Mouse (Mus musculus) T-cell, adult 2 months (primary cell): ENCODE measurements around the gene Meis1.

Source experiments
- DNase-seq: peaks from one replicate; pipeline ENCODE4 v3.0.0; 2022; ENCODE audit warnings: low spot score

Gene Meis1

DNA sequence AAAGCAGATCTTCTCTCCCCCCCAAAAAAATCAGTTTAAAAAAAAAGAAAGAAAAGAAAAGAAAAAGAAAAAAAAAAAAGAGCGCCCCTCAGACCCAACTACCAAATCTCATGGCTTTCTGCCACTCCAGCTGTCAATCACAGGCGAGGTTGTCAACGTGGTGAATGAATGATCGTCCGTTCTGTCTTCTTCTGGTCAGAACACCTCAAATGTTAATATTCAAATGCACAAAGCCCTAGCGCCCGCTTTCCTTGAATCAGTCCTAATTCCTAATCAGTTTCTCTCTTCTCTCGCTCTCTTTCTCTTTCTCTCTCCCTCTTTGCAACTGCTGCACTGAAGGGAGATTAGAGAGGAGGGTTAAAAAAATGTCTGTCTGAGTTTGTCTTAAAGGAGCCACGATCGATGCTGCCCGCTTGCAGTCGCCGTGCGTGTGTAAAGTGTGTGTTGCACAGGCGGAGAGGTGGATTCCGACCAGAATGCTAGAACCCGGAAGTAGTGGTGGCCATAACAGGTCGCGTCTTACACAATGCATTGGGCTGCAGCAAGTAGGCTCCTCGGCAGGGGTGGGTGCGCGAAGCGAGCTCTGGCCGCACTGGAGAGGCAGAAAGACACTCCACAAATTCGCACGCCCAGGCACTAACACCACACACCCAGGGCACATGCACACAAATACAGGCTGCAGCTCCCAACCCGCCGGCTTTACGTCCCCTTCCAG lies at the start of gene Meis1:
Meis1 (minus strand) TSS at position 497 of the 715 bp plus-strand sequence.
- DNase-seq = peak; percentile 21

DNA sequence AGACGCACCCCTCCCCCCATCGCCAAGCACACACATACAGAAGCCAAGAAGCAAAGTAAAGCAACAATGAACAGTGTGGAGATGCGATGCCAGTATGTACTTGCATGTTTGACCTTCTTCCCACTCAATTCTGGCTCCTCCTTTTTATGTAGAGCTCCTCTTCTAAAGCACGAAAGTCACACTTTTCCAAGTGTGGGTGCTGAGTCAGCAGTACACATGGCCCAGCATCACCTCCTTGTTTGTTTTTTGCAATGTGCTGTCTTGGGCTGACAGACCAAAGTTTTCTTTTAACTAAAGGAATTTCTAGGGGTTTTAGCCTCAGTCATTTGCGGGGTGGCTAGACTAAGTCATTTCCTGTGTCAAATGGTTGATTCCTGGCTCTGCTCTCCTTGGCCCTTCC lies 48.5 kb upstream of the Meis1 start:
- DNase-seq = no peak

DNA sequence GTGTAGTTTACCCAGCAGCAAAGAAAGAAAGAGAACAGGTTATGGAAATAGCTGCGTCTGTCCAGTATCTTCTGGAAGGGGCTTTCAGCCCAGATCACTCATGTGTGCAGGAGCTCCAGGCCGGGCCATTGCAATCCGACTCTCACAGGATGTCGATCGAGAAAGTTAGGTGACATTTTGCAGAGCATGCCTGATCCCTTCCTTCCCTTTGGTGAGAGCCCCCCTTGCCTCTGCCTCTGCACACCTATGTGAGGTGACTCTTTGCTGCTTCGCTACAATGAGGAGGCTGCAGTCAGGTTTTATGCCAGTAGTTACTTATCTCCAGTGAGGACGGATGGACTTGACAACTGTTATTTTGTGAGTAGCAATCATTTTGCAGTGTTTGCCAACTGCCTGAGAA lies 30.5 kb upstream of the Meis1 start:
- DNase-seq = no peak

DNA sequence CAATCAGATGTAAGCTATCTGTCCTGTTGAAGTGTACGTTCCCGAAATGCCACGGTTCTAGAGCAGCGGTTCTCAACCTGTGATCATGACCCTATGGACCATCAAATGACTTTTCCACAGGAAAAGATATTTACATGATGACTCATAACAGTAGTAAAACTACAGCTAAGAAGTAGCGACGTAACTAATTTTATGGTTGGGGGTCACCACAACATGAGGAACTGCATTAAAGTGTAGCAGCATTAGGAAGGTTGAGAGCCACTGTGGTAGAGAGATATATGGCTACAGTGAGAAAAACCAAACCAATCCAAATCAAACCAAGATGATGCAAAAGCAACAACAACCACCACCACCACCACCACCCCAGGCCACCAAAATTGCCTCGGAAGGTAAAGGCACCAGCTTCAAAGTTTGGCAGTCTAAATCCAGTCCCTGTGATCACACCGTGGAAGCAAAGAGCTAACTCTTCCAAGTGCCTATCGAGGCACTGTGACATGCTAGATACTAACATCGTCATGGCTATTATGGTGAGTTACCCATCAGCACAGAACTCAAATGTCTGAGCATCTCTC lies 17.9 kb upstream of the Meis1 start:
- DNase-seq = no peak

DNA sequence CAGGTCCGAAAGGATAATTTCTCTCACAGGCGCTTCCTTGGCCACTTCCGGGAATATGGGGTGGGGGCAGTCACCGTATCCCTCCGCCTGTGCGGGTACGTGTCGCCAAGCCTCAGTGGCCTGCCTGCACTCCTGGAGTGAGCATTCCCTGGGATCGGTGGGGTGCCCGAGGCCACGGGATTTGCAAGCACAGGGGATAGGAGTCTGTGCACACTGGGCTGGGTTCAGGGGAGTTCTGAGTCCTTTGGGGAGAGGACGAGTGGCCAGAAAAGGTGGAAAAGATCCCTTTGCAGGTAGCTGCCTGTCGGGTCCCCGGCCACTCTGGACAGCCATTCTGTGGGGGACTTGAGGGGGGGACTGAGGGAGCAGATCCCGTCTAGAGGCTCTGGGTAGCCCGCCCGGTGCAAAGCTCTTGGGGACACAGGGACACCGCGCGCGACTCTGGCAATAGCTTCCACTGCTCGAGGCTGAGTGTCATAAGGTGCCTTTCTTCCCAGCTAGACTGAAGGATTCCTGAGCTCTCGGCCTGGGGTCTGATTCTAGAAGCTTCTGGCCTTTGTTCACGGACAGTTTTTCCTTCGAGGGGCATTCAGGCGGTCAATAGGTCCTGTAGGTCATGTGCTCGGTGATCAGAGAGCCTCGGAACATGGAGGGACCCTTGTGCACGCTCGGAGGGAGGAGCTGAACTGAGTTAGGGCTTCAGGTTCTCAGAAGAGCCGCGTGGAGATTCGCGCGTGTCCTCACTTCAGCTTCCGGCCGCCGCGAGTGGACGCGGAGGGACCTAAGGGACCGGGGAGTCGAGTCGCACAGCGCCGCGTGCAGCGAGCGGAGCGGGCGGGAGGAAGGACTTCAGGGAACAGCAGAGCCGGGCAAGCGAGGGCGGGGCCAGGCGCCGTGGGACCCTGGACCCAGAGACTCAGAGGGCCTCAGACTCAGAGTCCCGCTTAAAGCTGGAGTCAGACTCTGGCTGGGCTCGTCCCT lies 8.1 kb upstream of the Meis1 start:
- no peak for DNase-seq

- no peak for DNase-seq
These were observed 7.3 kb upstream of the Meis1 start for GRCm38 (mm10) chr11:19025976-19026520.

DNA sequence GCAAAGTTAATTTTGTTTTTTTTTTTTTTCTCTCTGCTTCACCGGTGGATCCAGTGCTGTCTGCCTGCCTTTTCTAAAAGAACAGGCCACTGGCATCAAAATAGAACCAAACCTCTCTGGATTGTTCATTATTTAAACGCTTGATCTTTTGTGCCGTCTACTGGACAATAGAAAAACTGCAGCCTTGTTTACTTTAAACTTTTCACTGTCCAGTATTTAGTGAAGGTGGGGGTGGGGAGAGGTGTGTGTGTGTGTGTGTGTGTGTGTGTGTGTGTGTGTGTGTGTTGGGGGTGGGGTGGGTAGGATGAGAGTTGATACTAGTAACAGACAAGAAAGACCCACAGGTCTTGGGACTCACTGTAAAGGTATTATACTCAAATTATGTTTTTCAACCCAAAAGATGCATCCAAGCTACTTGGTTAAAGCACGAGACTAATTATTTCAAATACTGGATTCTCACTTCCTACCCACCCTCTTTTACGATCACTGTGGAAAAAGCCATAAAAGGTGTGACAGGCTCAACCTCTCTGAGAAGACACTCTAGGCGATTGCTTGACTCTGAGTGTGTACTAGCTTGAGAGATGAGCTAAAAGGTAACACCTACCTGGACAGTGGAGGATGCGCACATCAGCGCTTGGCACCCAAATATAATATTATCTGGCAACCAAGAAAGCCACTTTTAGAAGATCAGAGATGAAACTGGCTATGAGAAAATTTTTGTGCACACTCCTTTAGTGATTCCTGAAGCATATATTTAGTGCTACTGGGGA lies 5.9 kb upstream of the Meis1 start:
- no peak for DNase-seq

- DNase-seq = no peak
These were observed 4.6 kb upstream of the Meis1 start for GRCm38 (mm10) chr11:19023356-19023755.

DNA sequence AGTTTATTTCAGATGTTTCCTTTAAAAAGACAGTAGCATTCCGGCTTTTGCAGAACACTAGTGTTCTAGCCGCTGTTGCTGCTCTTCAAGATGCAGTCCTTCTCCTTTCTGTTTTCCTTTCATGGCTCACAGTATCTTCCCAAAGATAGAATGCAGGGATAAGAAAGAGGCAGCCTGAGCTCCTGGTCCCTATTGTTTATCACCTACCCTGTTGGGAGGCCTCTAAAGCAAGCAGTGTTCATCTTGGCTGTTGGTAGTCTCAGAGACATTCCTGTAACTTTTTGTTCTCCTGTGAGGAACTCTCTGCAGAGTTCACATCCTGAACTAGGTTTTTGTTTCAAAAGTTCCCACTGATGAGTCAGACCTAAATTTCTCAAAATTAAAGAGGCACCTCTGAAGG lies 3.8 kb upstream of the Meis1 start:
- DNase-seq = no peak

DNA sequence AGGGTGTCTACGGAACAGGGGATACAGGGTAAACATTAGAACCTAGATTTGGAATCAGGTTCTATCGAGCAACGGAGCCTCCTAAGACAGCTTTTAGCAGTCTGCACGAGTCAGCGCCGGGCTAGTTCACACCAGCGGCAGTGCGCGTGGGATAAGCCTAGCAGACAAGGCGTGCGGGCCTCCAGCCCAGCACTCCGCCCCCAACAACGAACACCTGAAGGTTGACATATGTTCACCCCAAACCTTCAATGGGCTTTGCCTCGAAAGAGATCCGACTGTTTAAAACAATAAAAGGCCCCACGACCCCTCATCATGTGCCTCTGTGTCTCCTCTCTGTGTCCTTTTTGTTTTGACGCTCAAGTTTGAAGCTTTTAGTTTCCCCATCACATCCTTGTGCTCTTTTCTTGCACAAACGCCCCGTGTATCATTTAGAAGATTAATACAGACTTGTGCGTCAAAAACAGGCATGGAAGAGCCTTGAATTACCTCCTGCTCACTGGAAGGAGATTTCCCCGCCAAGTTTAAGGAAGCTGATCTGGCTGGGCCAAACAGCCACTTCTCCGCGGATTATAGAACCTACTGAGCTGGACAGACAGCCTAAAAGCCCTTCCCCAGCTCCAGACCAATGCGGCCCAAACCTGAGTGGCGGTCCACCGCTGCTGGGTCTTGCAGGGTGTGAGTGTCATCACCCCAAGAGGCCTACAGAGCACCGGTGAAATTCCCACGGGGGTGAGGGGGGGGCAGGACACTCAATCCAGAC lies 2.3 kb upstream of the Meis1 start:
- no peak for DNase-seq

DNA sequence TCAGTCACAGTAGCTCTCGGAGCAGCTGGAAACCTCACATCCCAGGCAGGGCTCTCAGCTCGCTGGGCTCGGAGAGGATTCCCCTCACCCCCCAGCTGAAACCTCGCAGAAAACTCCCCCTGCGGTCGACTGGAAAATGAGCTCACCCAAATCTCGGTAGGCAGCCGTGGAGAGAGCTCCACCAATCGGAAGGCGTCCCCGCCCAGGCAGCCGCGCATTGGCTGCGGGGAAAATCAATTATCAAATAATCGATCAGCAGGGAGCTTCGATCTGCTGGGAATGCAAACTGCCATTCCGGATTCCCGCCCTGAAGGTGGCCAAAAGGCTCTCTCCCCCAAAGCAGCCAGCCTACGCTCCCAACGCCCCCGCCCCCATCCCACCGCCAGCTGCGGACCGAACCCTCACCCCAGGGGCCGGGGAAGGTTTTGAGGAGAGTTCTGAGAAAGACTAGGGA lies 1.6 kb upstream of the Meis1 start:
- DNase-seq = peak; percentile 17

DNA sequence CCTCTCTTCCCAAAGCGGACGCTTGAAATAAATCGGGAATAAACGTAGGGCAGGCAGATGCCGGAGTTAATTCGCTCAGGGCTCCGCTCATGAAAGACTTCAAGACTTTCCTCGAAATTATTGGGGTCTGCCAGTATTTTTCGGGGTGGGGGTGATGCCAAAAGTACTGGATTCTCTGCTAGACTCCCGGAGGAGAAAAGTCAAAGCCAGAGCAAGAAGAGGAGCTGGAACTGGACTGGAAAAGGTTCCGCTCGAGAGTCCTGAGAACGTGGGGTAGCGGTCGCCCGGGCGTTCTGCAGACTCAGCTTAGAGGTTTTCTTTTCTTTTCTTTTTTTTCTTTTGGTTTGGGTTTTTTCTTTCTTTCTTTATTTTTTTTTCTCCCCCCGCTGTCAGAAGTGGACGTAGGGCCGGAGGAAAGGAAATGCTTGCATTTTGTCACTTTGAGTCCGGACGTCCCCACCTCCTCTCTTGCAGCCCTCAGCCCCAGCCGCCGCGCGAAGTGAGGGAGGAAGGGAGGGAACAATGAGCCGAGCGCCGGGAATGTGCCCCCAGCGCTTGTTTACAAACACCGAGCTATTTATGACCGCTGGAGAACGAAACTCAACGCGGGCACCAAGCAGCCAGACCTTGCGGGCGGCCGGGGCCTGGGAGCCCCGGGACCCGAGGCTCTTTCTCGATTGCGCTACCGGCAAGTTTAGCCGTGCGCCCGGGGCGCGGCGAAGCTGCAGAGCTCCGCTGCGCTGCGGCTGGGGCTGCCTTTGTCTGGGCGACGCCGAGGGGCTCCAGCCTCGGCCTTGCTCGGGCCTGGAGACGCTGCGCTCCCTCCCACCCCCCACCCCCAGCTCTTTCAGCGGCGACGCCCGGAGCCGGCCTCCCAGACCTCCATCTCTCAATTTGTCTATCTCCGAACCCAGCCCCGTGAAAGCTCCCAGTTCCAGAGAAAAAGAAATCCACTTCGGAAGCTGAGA lies 703 bp upstream of the Meis1 start:
- no peak for DNase-seq

DNA sequence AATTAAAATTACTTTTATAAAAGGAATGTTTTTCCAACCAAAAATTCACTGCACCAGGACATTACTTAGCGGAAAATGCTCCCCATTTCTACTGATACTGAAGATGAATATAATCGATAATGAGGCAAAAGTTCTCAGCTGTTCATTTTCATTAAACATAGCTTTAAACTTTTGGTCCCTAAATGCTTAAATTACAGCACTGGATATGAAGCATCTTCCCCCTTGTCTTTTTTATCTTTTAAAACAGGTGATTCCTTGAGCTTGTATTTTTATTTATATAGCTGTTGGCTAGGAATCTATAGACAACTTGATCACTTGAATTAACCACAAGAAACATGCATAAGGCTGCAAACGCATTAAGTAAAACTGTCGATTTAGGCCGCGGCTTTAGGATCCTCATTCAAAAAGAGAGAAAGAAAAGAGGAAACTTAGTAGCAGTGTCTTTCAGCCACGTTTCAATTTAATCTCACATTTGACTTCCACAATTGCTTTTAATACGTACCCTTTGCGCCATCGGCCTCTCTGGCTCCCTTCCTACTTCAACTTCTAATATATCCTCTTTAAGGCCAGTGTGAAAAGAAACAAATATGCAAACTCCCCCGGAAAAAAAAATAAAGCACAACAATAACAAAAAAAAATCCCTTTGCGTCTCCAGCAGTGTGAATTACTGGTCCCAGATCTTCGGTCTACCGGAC lies 919 bp downstream of the Meis1 start:
- no peak for DNase-seq

DNA sequence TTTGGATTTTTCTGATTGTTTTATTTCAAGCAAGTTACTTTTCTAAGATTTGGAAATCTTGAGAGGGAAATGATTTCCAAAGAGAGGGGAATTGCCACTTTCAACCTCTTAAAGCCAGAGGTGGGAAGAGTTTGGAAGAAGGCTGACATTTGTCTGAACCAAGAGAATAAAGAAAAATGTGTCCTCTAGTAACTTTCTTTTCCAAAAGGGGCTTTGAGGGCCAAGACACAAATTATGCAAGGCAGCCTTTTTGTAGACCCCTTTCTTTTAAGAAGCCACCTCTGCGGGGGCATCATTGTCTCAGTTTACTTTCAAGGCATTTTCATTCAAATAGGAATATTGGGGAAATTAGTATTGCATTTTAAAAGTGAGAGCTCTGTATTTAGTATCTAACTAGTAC lies 1.5 kb downstream of the Meis1 start:
- DNase-seq = no peak

DNA sequence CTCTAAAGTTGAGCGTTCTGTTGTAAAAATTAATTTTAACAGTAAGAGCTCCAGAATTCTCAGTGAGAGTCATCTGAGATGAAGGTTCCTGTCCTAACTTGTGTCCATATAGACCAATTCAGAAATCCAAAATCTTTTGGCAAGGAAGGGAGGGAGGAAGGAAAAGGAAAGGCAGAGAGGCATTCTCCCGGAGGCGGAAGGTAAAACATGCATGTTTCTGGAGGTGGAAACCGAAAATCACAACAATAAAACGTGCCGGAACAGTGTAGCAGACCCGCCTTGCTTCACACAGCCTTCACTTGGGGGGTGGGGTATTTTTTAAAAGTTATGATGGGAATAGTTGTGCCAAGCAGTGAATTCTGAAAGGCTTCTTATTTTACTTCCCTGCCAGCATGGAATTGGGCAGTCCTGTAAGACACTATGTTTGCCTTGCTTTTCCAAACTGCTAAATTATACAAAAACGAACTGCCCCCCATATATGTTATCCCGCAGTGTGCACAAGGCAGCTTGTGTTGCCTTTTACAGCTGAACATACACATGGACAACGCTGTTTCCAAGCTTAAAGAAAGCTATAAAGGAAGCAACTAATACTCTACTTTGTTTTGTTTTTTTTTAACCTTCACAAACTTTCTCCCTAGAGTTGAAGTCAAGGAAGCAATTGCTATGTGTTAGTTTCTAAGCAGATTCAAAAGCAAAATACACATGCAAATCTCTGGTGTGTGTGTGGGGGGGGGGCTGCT lies 2.1 kb downstream of the Meis1 start:
- no peak for DNase-seq

- DNase-seq = no peak
These were observed 2.9 kb downstream of the Meis1 start for GRCm38 (mm10) chr11:19015731-19016461.

- DNase-seq = no peak
These were observed 3.4 kb downstream of the Meis1 start for GRCm38 (mm10) chr11:19015381-19015730.
